Mouse (Mus musculus) fibroblast of lung, adult 2 months (primary cell): ENCODE results near the gene Gm20850.
"Not testable (repeated sequence)": the region's sequence is repeated elsewhere in the genome, so short reads cannot be mapped to it uniquely, and the experiment has no call there.

Experiments
- DNase-seq: peaks from one replicate; pipeline ENCODE4 v3.0.0-alpha.2; 2011; ENCODE audit warnings: low read depth

Gene Gm20850

GRCm38 (mm10) chrY:75715022-75715421, at the start of gene Gm20850:
Gene Gm20850 (plus strand): TSS chrY:75715322.
- not testable (repeated sequence) for DNase-seq
